Mouse (Mus musculus): ENCODE measurements around the gene Myh7b.

- TF ChIP-seq CTCF (IDR thresholded peaks at IDR 0.05; ENCODE audit: low read depth, low read length) (no peak), POLR2A (IDR thresholded peaks at IDR 0.05; ENCODE audit: extremely low read depth, insufficient read depth, low read length) (no peak)
These were observed 72.1 kb downstream of the Myh7b start for GRCm38 (mm10) chr2:155683137-155683536.

All from liver, adult 2 months (tissue).